Mouse (Mus musculus) liver, embryonic 14.5 days (tissue): ENCODE measurements around the gene Ceacam19. TPM values are rescaled to one million over a fixed set of nuclear protein-coding genes. Genes with fewer than 3 reads are reported as not detected.
A peak's percentile ranks its signal among the peaks of the same experiment; 100 is the strongest.

ENCODE experiments used
- ATAC-seq: fragments of 200-750 bp; cut with Nextera tagmentation; 2 replicates; pipeline ENCODE4 v1.8.0; 2017; ENCODE audit warnings: moderate number of reproducible peaks, mild to moderate bottlenecking, moderate library complexity; ENCODE audit not compliant: insufficient read depth
- DNase-seq, 3 experiments: peaks; one replicate each; pipeline ENCODE4 v3.0.0-alpha.2; 2012 to 2013; ENCODE audit warnings: low read depth in 3 of 3, low spot score in 3 of 3
- H3K27ac ChIP-seq: fragments of 300-500 bp; sonication (generic); 2 replicates; pipeline ENCODE4 v1.5.1; 2014; ENCODE audit warnings: moderate library complexity, mild to moderate bottlenecking, control low read depth, inconsistent platforms
- H3K27me3 ChIP-seq: fragments of 300-500 bp; sonication (generic); 2 replicates; pipeline ENCODE4 v1.6.1; 2014; ENCODE audit warnings: mild to moderate bottlenecking, low read length, moderate library complexity; ENCODE audit not compliant: control insufficient read depth, insufficient read depth
- H3K36me3 ChIP-seq: fragments of 300-500 bp; sonication (generic); replicated peaks from 2 replicates; pipeline ENCODE4 v1.6.1; 2014; ENCODE audit warnings: low read depth; ENCODE audit not compliant: control insufficient read depth, insufficient read depth
- H3K4me1 ChIP-seq, 2 experiments: fragments of 200-500 bp in 1 of 2; fragments of 300-500 bp in 1 of 2; sonication (generic) in 1 of 2; replicated peaks; 2 replicates each; pipeline ENCODE4 v1.6.1; 2012 to 2014; ENCODE audit warnings: antibody characterized with exemption in 1 of 2, inconsistent platforms in 1 of 2, low read length in 1 of 2; ENCODE audit not compliant: control insufficient read depth in 2 of 2, insufficient read depth in 2 of 2
- H3K4me2 ChIP-seq: fragments of 300-500 bp; sonication (generic); 2 replicates; pipeline ENCODE4 v1.6.1; 2014; ENCODE audit warnings: low read depth, mild to moderate bottlenecking, control low read depth, moderate library complexity
- H3K4me3 ChIP-seq, 2 experiments: fragments of 200-500 bp in 1 of 2; fragments of 300-500 bp in 1 of 2; sonication (generic) in 1 of 2; 2 replicates each; pipeline ENCODE4 v1.5.1; 2012 to 2014; ENCODE audit warnings: low read depth in 2 of 2, low read length in 2 of 2, mild to moderate bottlenecking in 2 of 2, control low read depth in 1 of 2, inconsistent platforms in 1 of 2, moderate library complexity in 1 of 2; ENCODE audit not compliant: insufficient read depth in 1 of 2
- H3K9ac ChIP-seq: fragments of 300-500 bp; sonication (generic); replicated peaks from 2 replicates; pipeline ENCODE4 v1.6.1; 2014; ENCODE audit warnings: mild to moderate bottlenecking, control low read depth, moderate library complexity
- H3K9me3 ChIP-seq: fragments of 300-500 bp; sonication (generic); 2 replicates; pipeline ENCODE4 v1.6.1; 2016; ENCODE audit warnings: low read length, mixed read lengths; ENCODE audit not compliant: control insufficient read depth
- CTCF ChIP-seq: IDR thresholded peaks from 2 replicates; pipeline ENCODE4 v1.5.1; 2016; ENCODE audit warnings: antibody characterized with exemption, low read depth, control low read depth
- EP300 ChIP-seq: IDR thresholded peaks from 2 replicates; pipeline ENCODE4 v1.6.1; 2016; ENCODE audit warnings: antibody characterized with exemption, low read depth
- WGBS: fragments of 180-500 bp; shearing (Covaris S2); extraction: QIAGEN DNeasy Blood & Tissue Kit; methylation state at CpG from one replicate; pipeline ENCODE4 v1.1.7; 2014; ENCODE audit not compliant: insufficient replicate concordance; 5-methylcytosine and 5-hydroxymethylcytosine counted together
- polyA plus RNA-seq, 2 experiments: library from polyadenylated mRNA; depleted of rRNA in 1 of 2; stranded (reverse) in 1 of 2; unstranded in 1 of 2; fragments of >200 nt; fragmentation: Nextera tagmentation in 1 of 2; extraction: Ambion mirVana in 1 of 2; gene quantifications; 2 replicates each; pipeline versions ENCODE4 v1.2.1 to v1.2.3; 2012 to 2014

Ceacam19 gene
- polyA plus RNA-seq, 2 experiments, result 0.01 TPM; not detected in 1

GRCm38 (mm10) chr7:19926849-19927480, 39.2 kb upstream of the Ceacam19 start:
- Histone ChIP-seq H3K27me3 (peaks cover 3% of the 10 kb centered on the region; the same call in 1 of the 2 replicates), H3K9me3 (no peaks in the 10 kb centered on the region), H3K4me2 (no peak overlapping the region), H3K36me3 (no peaks in the 10 kb centered on the region), H3K27ac (no peak overlapping the region), H3K4me3 (no peak overlapping the region), H3K9ac (no peak overlapping the region), H3K4me1 (0 out of 4 replicates have a peak, but pooled peaks cover 0 to 2% of the 10 kb centered on the region in 2 experiments)
- TF ChIP-seq CTCF (no peak), EP300 (no peak)
- 15% methylated on average over 2 of the region's 2 CpGs for WGBS
- ATAC-seq, result no peak
- DNase-seq, result no peak

GRCm38 (mm10) chr7:19925376-19925775, 37.6 kb upstream of the Ceacam19 start:
- Histone ChIP-seq H3K27me3 (no peaks in the 10 kb centered on the region), H3K4me2 (no peak overlapping the region)

GRCm38 (mm10) chr7:19923797-19924196, 36.0 kb upstream of the Ceacam19 start:
- Histone ChIP-seq H3K9me3 (no peaks in the 10 kb centered on the region), H3K27me3 (no peaks in the 10 kb centered on the region), H3K4me3 (no peak overlapping the region), H3K36me3 (no peaks in the 10 kb centered on the region), H3K4me2 (no peak overlapping the region), H3K4me1 (peaks cover 0 to 3% of the 10 kb centered on the region in 2 experiments; a peak in 1 of 4 replicates), H3K9ac (no peak overlapping the region), H3K27ac (no peak overlapping the region)
- DNase-seq (no peak), ATAC-seq (no peak)
- no peak for TF ChIP-seq EP300
- 16% methylated on average over 12 of the region's 15 CpGs for WGBS

More at GRCm38 (mm10) chr7:19925376-19925775, 37.6 kb upstream of the Ceacam19 start:
- 74% methylated on average over 1 of the region's 1 CpGs for WGBS
- H3K36me3 ChIP-seq, result no peaks in the 10 kb centered on the region
- H3K4me3 ChIP-seq, result no peak overlapping the region
- TF ChIP-seq EP300, result no peak
- no peak for TF ChIP-seq CTCF
- H3K27ac ChIP-seq, result no peak overlapping the region
- ATAC-seq (no peak), DNase-seq (no peak)
- H3K9me3 ChIP-seq, result no peaks in the 10 kb centered on the region
- no peak overlapping the region for H3K9ac ChIP-seq
- H3K4me1 ChIP-seq, result no peaks in the 10 kb centered on the region

- Histone ChIP-seq H3K36me3 (no peaks in the 10 kb centered on the region), H3K4me3 (no peak overlapping the region), H3K9ac (no peak overlapping the region), H3K4me1 (peaks cover 0 to 3% of the 10 kb centered on the region in 2 experiments; a peak in 1 of 4 replicates), H3K27ac (no peak overlapping the region), H3K27me3 (no peaks in the 10 kb centered on the region), H3K4me2 (no peak overlapping the region), H3K9me3 (no peaks in the 10 kb centered on the region)
- no peak for ATAC-seq
- WGBS, result 18% methylated on average over 2 of the region's 2 CpGs
- no peak for DNase-seq
- TF ChIP-seq EP300, result no peak
- TF ChIP-seq CTCF, result no peak
Observed at GRCm38 (mm10) chr7:19923354-19923753, 35.6 kb upstream of the Ceacam19 start.

- ATAC-seq (peak; percentile 74), DNase-seq (no peak)
- peaks cover 0 to 3% of the 10 kb centered on the region in 2 experiments; a peak in 1 of 4 replicates for H3K4me1 ChIP-seq
- H3K9me3 ChIP-seq, result no peaks in the 10 kb centered on the region
- peak within 1 kb of the TSS; percentile 54 for H3K4me2 ChIP-seq
- H3K27me3 ChIP-seq, result no peaks in the 10 kb centered on the region
- H3K36me3 ChIP-seq, result no peaks in the 10 kb centered on the region
- H3K27ac ChIP-seq, result no peak within 1 kb of the TSS
- H3K9ac ChIP-seq, result peak within 1 kb of the TSS; percentile 40
- peak; percentile 20; the same call in 1 of the 2 replicates for TF ChIP-seq CTCF
- TF ChIP-seq EP300, result no peak
- under 1% methylated on average over 60 of the region's 60 CpGs for WGBS
- peak within 1 kb of the TSS; percentile 60 to 71 for H3K4me3 ChIP-seq
Observed at GRCm38 (mm10) chr7:19920506-19921261, 32.9 kb upstream of the Ceacam19 start, which contains the start of gene Pvr. Gene Pvr (minus strand): TSS chr7:19921160.
